In genomic region chr5:135573006-135573405, GRCm38 (mm10) we compare ENCODE assay signal across 11 mouse cellular contexts. TPM values are rescaled to one million over a fixed set of nuclear protein-coding genes. Genes with fewer than 3 reads are reported as not detected.
DNase-seq lines count a peak whose midpoint lies in the region; ATAC-seq lines count a peak whose summit lies in the region.
"Had no signal": no experiment of that assay in that cellular context is flagged by ENCODE, and none has a peak within 500 bp of the region (broad histone marks: within the 10 kb centered on the region; RNA-seq: fewer than 3 reads in every experiment).

Gene Ccl24, minus strand, starts transcription at chr5:135573049.

- DNase-seq in kidney, postnatal 10 days = peak; percentile 23
- DNase-seq in kidney, adult 18-20 months = no peak
- DNase-seq in MEL-GATA-1-ER (ENCODE audit: extremely low read depth, low read depth) = peak; percentile 18
- no peak for DNase-seq in liver, embryonic 13.5 days
- no peak for DNase-seq in B cell, adult 2 months
- DNase-seq in cerebellum, postnatal 10 days = no peak
- DNase-seq in cerebellum, adult 11 months = no peak
- DNase-seq: cerebellum, postnatal 14 days had no signal

- no peaks in the 10 kb centered on the region for H3K36me3 ChIP-seq in liver, embryonic 13.5 days
- H3K36me3 ChIP-seq: kidney, embryonic 15.5 days had no signal

- no peak within 1 kb of the TSS for H3K4me2 ChIP-seq in liver, embryonic 13.5 days
- H3K4me2 ChIP-seq: kidney, embryonic 15.5 days had no signal

- H3K4me3 ChIP-seq in brown adipose tissue, adult 24 weeks (ENCODE audit: insufficient read depth, low read depth, low read length) = peak within 1 kb of the TSS; percentile 24; the same call in 1 of the 2 replicates
- no peak within 1 kb of the TSS for H3K4me3 ChIP-seq in liver, embryonic 13.5 days (replicated peaks)
- H3K4me3 ChIP-seq: kidney, embryonic 15.5 days; megakaryocyte, embryonic 14.5 days had no signal

- H3K9me3 ChIP-seq in liver, embryonic 13.5 days (replicated peaks) = no peaks in the 10 kb centered on the region
- H3K9me3 ChIP-seq: kidney, embryonic 15.5 days had no signal

- ATAC-seq in liver, embryonic 13.5 days (ENCODE audit: low read depth) = no peak

- H3K4me1 ChIP-seq in brown adipose tissue, adult 24 weeks (ENCODE audit: control insufficient read depth, insufficient read depth, insufficient read length, low read length) = no peaks in the 10 kb centered on the region
- no peaks in the 10 kb centered on the region for H3K4me1 ChIP-seq in liver, embryonic 13.5 days (replicated peaks)
- H3K4me1 ChIP-seq: kidney, embryonic 15.5 days had no signal

- H3K27ac ChIP-seq in brown adipose tissue, adult 24 weeks (replicated peaks; ENCODE audit: low read depth, low read length) = no peak within 1 kb of the TSS
- no peak within 1 kb of the TSS for H3K27ac ChIP-seq in liver, embryonic 13.5 days
- H3K27ac ChIP-seq: kidney, embryonic 15.5 days had no signal

- WGBS in liver, embryonic 13.5 days (ENCODE audit: insufficient replicate concordance) = 18% methylated on average over 6 of the region's 6 CpGs

- no peaks in the 10 kb centered on the region for H3K27me3 ChIP-seq in liver, embryonic 13.5 days
- H3K27me3 ChIP-seq: kidney, embryonic 15.5 days had no signal

- no peak within 1 kb of the TSS for H3K9ac ChIP-seq in liver, embryonic 13.5 days
- H3K9ac ChIP-seq: kidney, embryonic 15.5 days had no signal

RNA-seq across cellular contexts. Expression of gene Ccl24, which starts in this region (rescaled TPM):
- polyA plus RNA-seq in brown adipose tissue, adult 24 weeks (2012; ENCODE audit: insufficient read depth, insufficient read length, missing spikeins) = 4.9 and 13.4 TPM in 2 replicates
- polyA plus RNA-seq in liver, embryonic 13.5 days (2015; fragmentation: Nextera tagmentation; extraction: Ambion mirVana) = 15.0 and 15.7 TPM in 2 replicates

Comparison
In these comparisons a context has a peak if more than half of its experiments do, and no peak if none do; other contexts are left out.
1. DNase-seq: peak in kidney, postnatal 10 days (single experiment) and MEL-GATA-1-ER (single experiment); none in kidney, adult 18-20 months (single experiment), liver, embryonic 13.5 days (single experiment), B cell, adult 2 months (0 of 2), cerebellum, postnatal 10 days (0 of 2) and cerebellum, adult 11 months (single experiment).